ENCODE assay signal across 8 mouse cellular contexts in the genomic region with DNA sequence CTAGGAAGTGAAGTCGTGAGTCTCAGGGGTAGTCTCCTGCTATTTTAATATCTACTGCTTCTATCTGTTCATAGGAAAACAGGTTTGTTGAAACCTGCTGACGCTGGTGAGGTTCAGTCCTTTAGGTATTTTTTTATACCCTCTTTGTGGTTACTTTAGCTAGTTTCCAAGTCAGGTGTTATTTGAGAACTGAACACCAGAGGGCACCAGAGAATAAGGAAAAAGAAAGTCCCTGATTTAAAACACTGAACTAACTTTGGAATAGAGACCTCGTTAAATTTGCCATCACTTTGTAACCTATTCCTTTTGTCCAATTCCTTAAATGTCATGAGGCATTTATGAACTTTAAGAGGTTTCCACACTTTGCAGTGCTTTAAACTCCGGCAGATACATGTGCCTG.
DNase-seq lines count a peak whose midpoint lies in the region; ATAC-seq and TF ChIP-seq lines count a peak whose summit lies in the region.

No protein-coding gene starts in this region.

- 0 out of 2 replicates have a peak, but pooled peaks have one; percentile 13 for TF ChIP-seq CTCF in brain, embryonic 14.5 days (IDR thresholded peaks at IDR 0.05; ENCODE audit: borderline replicate concordance, extremely low read depth, insufficient read depth, insufficient read length)

- DNase-seq in heart, adult 18-20 months: peak; percentile 8 to 63
- no peak for DNase-seq in heart, adult 11 months
- DNase-seq in ovary, postnatal 14 days (ENCODE audit: low spot score): peak; percentile 39
- no peak for DNase-seq in ovary, postnatal 36 days (ENCODE audit: low spot score)
- peak; percentile 78 for DNase-seq in brain, embryonic 14.5 days (ENCODE audit: low read depth)
- peak; percentile 63 for DNase-seq in mesoderm, embryonic 11.5 days (ENCODE audit: low read depth, low spot score)
- DNase-seq in yolk sac, embryonic 10.5 days (ENCODE audit: low spot score): no peak

- TF ChIP-seq POLR2A in brain, embryonic 14.5 days (IDR thresholded peaks at IDR 0.05; ENCODE audit: borderline replicate concordance, extremely low read depth, insufficient read depth, insufficient read length, poor library complexity, severe bottlenecking): no peak

- peak; percentile 56 to 81; a peak in 3 of 4 replicates for ATAC-seq in hematopoietic stem cell, adult 5-6 weeks (replicated peaks in 1 of 2; ENCODE audit: insufficient read depth in 1 of 2, low FRiP score in 2 of 2, low TSS enrichment in 1 of 2, low read depth in 1 of 2, poor library complexity in 2 of 2, severe bottlenecking in 2 of 2)

Comparison
In these comparisons a context has a peak if more than half of its experiments do, and no peak if none do; other contexts are left out.
1. DNase-seq: peak in heart, adult 18-20 months (2 of 2), ovary, postnatal 14 days (single experiment), brain, embryonic 14.5 days (single experiment) and mesoderm, embryonic 11.5 days (single experiment); none in heart, adult 11 months (single experiment), ovary, postnatal 36 days (single experiment) and yolk sac, embryonic 10.5 days (single experiment).